Comparison of ENCODE assay signal across 8 mouse cellular contexts in genomic region chr4:138943730-138944129, GRCm38 (mm10). TPM values are rescaled to one million over a fixed set of nuclear protein-coding genes. Genes with fewer than 3 reads are reported as not detected.
A peak's percentile ranks its signal among the peaks of the same experiment; 100 is the strongest.
DNase-seq lines count a peak whose midpoint lies in the region; ATAC-seq and TF ChIP-seq lines count a peak whose summit lies in the region.

No protein-coding gene starts in this region.

- peak overlapping the region; percentile 37 for H3K4me2 ChIP-seq in kidney, embryonic 15.5 days
- peak overlapping the region; percentile 44 for H3K4me2 ChIP-seq in liver, embryonic 14.5 days (ENCODE audit: low read depth)

- peak; percentile 73 for TF ChIP-seq CTCF in liver, embryonic 14.5 days (IDR thresholded peaks at IDR 0.05; ENCODE audit: low read depth)

- no peak overlapping the region for H3K27ac ChIP-seq in kidney, embryonic 15.5 days
- no peak overlapping the region for H3K27ac ChIP-seq in liver, embryonic 14.5 days

- peak overlapping the region; percentile 28 for H3K4me3 ChIP-seq in kidney, embryonic 15.5 days (replicated peaks)
- peak overlapping the region; percentile 45 for H3K4me3 ChIP-seq in liver, embryonic 14.5 days (ENCODE audit: insufficient read depth in 1 of 2, low read depth in 2 of 2, low read length in 2 of 2)

- no peak overlapping the region for H3K9ac ChIP-seq in kidney, embryonic 15.5 days
- no peak overlapping the region for H3K9ac ChIP-seq in liver, embryonic 14.5 days (replicated peaks)

- H3K4me1 ChIP-seq in kidney, embryonic 15.5 days: peaks cover 33% of the 10 kb centered on the region
- peaks cover 0 to 3% of the 10 kb centered on the region in 2 experiments; a peak in 1 of 4 replicates for H3K4me1 ChIP-seq in liver, embryonic 14.5 days (replicated peaks; ENCODE audit: control insufficient read depth in 2 of 2, insufficient read depth in 2 of 2, low read length in 1 of 2)

- H3K36me3 ChIP-seq in kidney, embryonic 15.5 days: no peaks in the 10 kb centered on the region
- no peaks in the 10 kb centered on the region for H3K36me3 ChIP-seq in liver, embryonic 14.5 days (replicated peaks; ENCODE audit: control insufficient read depth, insufficient read depth, low read depth)

- DNase-seq in urinary bladder, postnatal 14 days (ENCODE audit: low spot score): peak; percentile 80
- DNase-seq in urinary bladder, postnatal 10 days (ENCODE audit: low spot score): no peak
- peak; percentile 81 for DNase-seq in embryo, embryonic 10 days (ENCODE audit: low spot score)
- peak; percentile 89 to 90 for DNase-seq in heart, adult 18-20 months
- DNase-seq in liver, embryonic 14.5 days (ENCODE audit: low read depth in 3 of 3, low spot score in 3 of 3): peak; percentile 68 to 71 (median 71)
- DNase-seq in ovary, adult 18-20 months (ENCODE audit: low spot score): peak; percentile 63
- peak; percentile 76 to 83 for DNase-seq in thymus, adult 18-20 months

- H3K9me3 ChIP-seq in kidney, embryonic 15.5 days (replicated peaks): no peaks in the 10 kb centered on the region
- H3K9me3 ChIP-seq in liver, embryonic 14.5 days (ENCODE audit: control insufficient read depth, low read length): no peaks in the 10 kb centered on the region

- 34% methylated on average over 15 of the region's 15 CpGs for WGBS in kidney, embryonic 15.5 days
- WGBS in liver, embryonic 14.5 days (ENCODE audit: insufficient replicate concordance): 13% methylated on average over 15 of the region's 15 CpGs

- no peaks in the 10 kb centered on the region for H3K27me3 ChIP-seq in kidney, embryonic 15.5 days
- no peaks in the 10 kb centered on the region for H3K27me3 ChIP-seq in liver, embryonic 14.5 days (ENCODE audit: control insufficient read depth, insufficient read depth, low read length)

- no peak for TF ChIP-seq EP300 in liver, embryonic 14.5 days (IDR thresholded peaks at IDR 0.05; ENCODE audit: low read depth)

- ATAC-seq in kidney, embryonic 15.5 days (replicated peaks; ENCODE audit: low FRiP score): peak; percentile 20; the same call in 1 of the 2 replicates
- ATAC-seq in liver, embryonic 14.5 days (ENCODE audit: insufficient read depth): peak; percentile 51; the same call in 1 of the 2 replicates

RNA-seq across cellular contexts. Expression of gene Rnf186, which starts 23.2 kb away (rescaled TPM):
- total RNA-seq in heart, adult 18-20 months (2021): not detected
- polyA plus RNA-seq in kidney, embryonic 15.5 days (2015; fragmentation: Nextera tagmentation; extraction: Ambion mirVana): 6.3 and 8.2 TPM in 2 replicates
- polyA plus RNA-seq in liver, embryonic 14.5 days (2012; rRNA removed): 0.13 and 0.21 TPM in 2 replicates
- polyA plus RNA-seq in liver, embryonic 14.5 days (2014; fragmentation: Nextera tagmentation; extraction: Ambion mirVana): 0.18 and 0.25 TPM in 2 replicates

RNA-seq across cellular contexts. Expression of gene Tmco4, which starts 29.0 kb away (rescaled TPM):
- 10 to 100 TPM; 10.6 to 10.7 TPM for total RNA-seq in heart, adult 18-20 months (2021)
- 5.6 and 6.1 TPM in 2 replicates for polyA plus RNA-seq in kidney, embryonic 15.5 days (2015; fragmentation: Nextera tagmentation; extraction: Ambion mirVana)
- polyA plus RNA-seq in liver, embryonic 14.5 days (2012; rRNA removed): 2.1 TPM in 2 replicates
- 1.2 and 2.7 TPM in 2 replicates for polyA plus RNA-seq in liver, embryonic 14.5 days (2014; fragmentation: Nextera tagmentation; extraction: Ambion mirVana)

RNA-seq across cellular contexts. Expression of gene Otud3, which starts 30.0 kb away (rescaled TPM):
- total RNA-seq in heart, adult 18-20 months (2021): 10 to 100 TPM in 1 of 2 experiments, 1 to 10 TPM in 1; 9.6 to 11.5 TPM
- polyA plus RNA-seq in kidney, embryonic 15.5 days (2015; fragmentation: Nextera tagmentation; extraction: Ambion mirVana): 2.5 and 3.5 TPM in 2 replicates
- polyA plus RNA-seq in liver, embryonic 14.5 days (2012; rRNA removed): 1.1 and 1.5 TPM in 2 replicates
- 0.75 and 0.94 TPM in 2 replicates for polyA plus RNA-seq in liver, embryonic 14.5 days (2014; fragmentation: Nextera tagmentation; extraction: Ambion mirVana)
